Mouse (Mus musculus): Measurements from ENCODE around the gene 2210016L21Rik. TPM values are rescaled to one million over a fixed set of nuclear protein-coding genes. Genes with fewer than 3 reads are reported as not detected.
A peak's percentile ranks its signal among the peaks of the same experiment; 100 is the strongest.

The 2210016L21Rik gene
- total and polyA plus RNA-seq, 3 experiments: 10.2 to 31.7 (median 25.3) TPM

- no peaks in the 10 kb centered on the region for H3K79me2 ChIP-seq (replicated peaks; ENCODE audit: control insufficient read depth, insufficient read depth, low read length)
- no peak overlapping the region for H3K27ac ChIP-seq
- H3K27me3 ChIP-seq (ENCODE audit: control insufficient read depth, insufficient read depth, low read length): no peaks in the 10 kb centered on the region
- TF ChIP-seq POLR2A (IDR thresholded peaks at IDR 0.05; ENCODE audit: insufficient read depth, low read depth, low read length) (no peak), CTCF (IDR thresholded peaks at IDR 0.05) (no peak), EP300 (IDR thresholded peaks at IDR 0.05; ENCODE audit: insufficient read depth, low read depth, low read length) (no peak)
- WGBS: 17% methylated on average over 6 of the region's 6 CpGs
- no peak overlapping the region for H3K4me3 ChIP-seq
- H3K36me3 ChIP-seq (ENCODE audit: control insufficient read depth, insufficient read depth, low read length): no peaks in the 10 kb centered on the region
- no peaks in the 10 kb centered on the region for H3K4me1 ChIP-seq (ENCODE audit: control insufficient read depth, insufficient read depth, low read length)
- DNase-seq: peak; percentile 42
- no peak overlapping the region for H3K9ac ChIP-seq (ENCODE audit: low read depth, low read length)
- intact Hi-C loops (cut with DNase I): no loop called here
Observed at GRCm38 (mm10) chr5:114948891-114949290, 6.9 kb downstream of the 2210016L21Rik start.

DNA sequence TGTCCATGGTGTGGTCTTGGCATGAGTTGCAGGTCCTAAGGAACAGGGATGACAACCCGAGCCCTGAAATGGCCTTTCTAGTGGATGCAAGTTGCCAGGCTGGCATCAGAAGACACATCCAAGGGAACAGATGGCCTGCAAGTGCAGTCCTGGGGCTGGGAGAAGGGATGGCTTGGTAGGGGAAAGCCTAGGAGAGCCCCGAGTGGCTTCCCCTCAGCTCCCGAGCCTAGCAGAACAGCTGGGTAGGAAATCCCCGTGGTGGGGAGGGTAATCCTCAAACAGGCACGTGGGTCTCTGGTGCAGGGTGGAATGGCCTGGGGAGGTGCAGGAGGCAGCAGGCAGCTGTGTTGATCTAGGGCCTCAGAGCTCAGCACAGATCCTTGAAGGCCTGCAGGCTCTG lies 7.4 kb downstream of the 2210016L21Rik start:
- H3K79me2 ChIP-seq (replicated peaks; ENCODE audit: control insufficient read depth, insufficient read depth, low read length): no peaks in the 10 kb centered on the region
- intact Hi-C loops (cut with DNase I): no loop called here
- H3K27ac ChIP-seq: no peak overlapping the region
- H3K9ac ChIP-seq (ENCODE audit: low read depth, low read length): no peak overlapping the region
- no peak for DNase-seq
- TF ChIP-seq EP300 (IDR thresholded peaks at IDR 0.05; ENCODE audit: insufficient read depth, low read depth, low read length): no peak
- TF ChIP-seq CTCF (IDR thresholded peaks at IDR 0.05): no peak
- TF ChIP-seq POLR2A (IDR thresholded peaks at IDR 0.05; ENCODE audit: insufficient read depth, low read depth, low read length): no peak
- H3K4me1 ChIP-seq (ENCODE audit: control insufficient read depth, insufficient read depth, low read length): no peaks in the 10 kb centered on the region
- no peaks in the 10 kb centered on the region for H3K27me3 ChIP-seq (ENCODE audit: control insufficient read depth, insufficient read depth, low read length)
- 32% methylated on average over 5 of the region's 5 CpGs for WGBS
- H3K36me3 ChIP-seq (ENCODE audit: control insufficient read depth, insufficient read depth, low read length): no peaks in the 10 kb centered on the region
- no peak overlapping the region for H3K4me3 ChIP-seq

DNA sequence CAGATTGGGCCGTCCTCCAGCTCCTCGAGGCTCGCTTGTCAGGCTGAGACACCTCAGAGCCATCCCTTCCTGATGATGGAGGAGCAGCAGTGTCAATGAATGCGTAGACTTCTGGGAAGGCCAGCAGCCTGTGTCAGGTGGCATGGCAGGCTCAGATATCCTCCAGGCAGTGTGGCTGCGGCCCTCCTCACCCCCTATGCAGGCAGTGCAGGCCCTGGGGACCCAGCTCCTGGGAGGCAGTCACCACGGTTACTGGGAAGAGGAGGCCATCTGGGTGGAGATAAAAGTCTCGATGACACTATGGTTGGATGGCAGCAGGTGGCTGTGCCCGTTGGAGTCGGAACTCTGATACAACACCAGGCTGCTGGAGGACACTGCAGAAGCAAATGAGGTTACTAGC lies 7.9 kb downstream of the 2210016L21Rik start:
- Histone ChIP-seq H3K36me3 (ENCODE audit: control insufficient read depth, insufficient read depth, low read length) (no peaks in the 10 kb centered on the region), H3K4me3 (no peak overlapping the region), H3K9ac (ENCODE audit: low read depth, low read length) (no peak overlapping the region), H3K4me1 (ENCODE audit: control insufficient read depth, insufficient read depth, low read length) (no peaks in the 10 kb centered on the region), H3K27me3 (ENCODE audit: control insufficient read depth, insufficient read depth, low read length) (no peaks in the 10 kb centered on the region), H3K27ac (no peak overlapping the region), H3K79me2 (replicated peaks; ENCODE audit: control insufficient read depth, insufficient read depth, low read length) (no peaks in the 10 kb centered on the region)
- DNase-seq: no peak
- WGBS: 88% methylated on average over 9 of the region's 9 CpGs
- intact Hi-C loops (cut with DNase I): no loop called here
- TF ChIP-seq POLR2A (IDR thresholded peaks at IDR 0.05; ENCODE audit: insufficient read depth, low read depth, low read length): no peak
- no peak for TF ChIP-seq EP300 (IDR thresholded peaks at IDR 0.05; ENCODE audit: insufficient read depth, low read depth, low read length)
- TF ChIP-seq CTCF (IDR thresholded peaks at IDR 0.05): no peak

DNA sequence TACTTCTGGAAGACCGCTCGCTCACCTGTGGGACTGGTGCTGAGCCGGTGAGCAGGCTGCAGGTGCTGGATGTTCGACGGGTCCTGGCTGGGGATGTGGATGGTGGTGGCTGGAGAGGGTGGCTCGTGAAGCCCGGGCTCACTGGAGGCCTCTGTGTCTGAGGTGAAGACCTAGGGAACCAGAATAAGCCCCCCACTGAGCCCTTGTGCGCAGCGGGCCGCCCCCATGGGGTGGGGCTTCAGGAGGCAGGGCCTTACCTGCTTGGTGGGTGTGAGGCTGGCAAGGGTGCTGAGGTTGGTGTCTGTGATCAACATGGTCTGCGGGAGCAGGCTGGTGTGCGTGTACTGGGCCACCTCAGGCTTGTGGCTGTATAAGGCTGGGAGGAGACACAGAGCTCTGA lies 8.7 kb downstream of the 2210016L21Rik start:
- TF ChIP-seq POLR2A (IDR thresholded peaks at IDR 0.05; ENCODE audit: insufficient read depth, low read depth, low read length): no peak
- no peak for TF ChIP-seq EP300 (IDR thresholded peaks at IDR 0.05; ENCODE audit: insufficient read depth, low read depth, low read length)
- TF ChIP-seq CTCF (IDR thresholded peaks at IDR 0.05): no peak
- Histone ChIP-seq H3K27ac (no peak overlapping the region), H3K4me3 (no peak overlapping the region)

GRCm38 (mm10) chr5:114951279-114951880 lies 9.4 kb downstream of the 2210016L21Rik start:
- no peaks in the 10 kb centered on the region for H3K36me3 ChIP-seq (ENCODE audit: control insufficient read depth, insufficient read depth, low read length)
- no peak for TF ChIP-seq POLR2A (IDR thresholded peaks at IDR 0.05; ENCODE audit: insufficient read depth, low read depth, low read length)
- TF ChIP-seq EP300 (IDR thresholded peaks at IDR 0.05; ENCODE audit: insufficient read depth, low read depth, low read length): no peak
- no peak for TF ChIP-seq CTCF (IDR thresholded peaks at IDR 0.05)
- intact Hi-C loops (cut with DNase I): no loop called here
- H3K27ac ChIP-seq: no peak overlapping the region
- H3K4me1 ChIP-seq (ENCODE audit: control insufficient read depth, insufficient read depth, low read length): no peaks in the 10 kb centered on the region
- H3K79me2 ChIP-seq (replicated peaks; ENCODE audit: control insufficient read depth, insufficient read depth, low read length): no peaks in the 10 kb centered on the region
- H3K27me3 ChIP-seq (ENCODE audit: control insufficient read depth, insufficient read depth, low read length): no peaks in the 10 kb centered on the region
- WGBS: 71% methylated on average over 21 of the region's 21 CpGs
- H3K4me3 ChIP-seq: no peak overlapping the region
- H3K9ac ChIP-seq (ENCODE audit: low read depth, low read length): no peak overlapping the region
- DNase-seq: no peak

More for the DNA sequence above, 8.7 kb downstream of the 2210016L21Rik start:
- Histone ChIP-seq H3K79me2 (replicated peaks; ENCODE audit: control insufficient read depth, insufficient read depth, low read length) (no peaks in the 10 kb centered on the region), H3K9ac (ENCODE audit: low read depth, low read length) (no peak overlapping the region), H3K36me3 (ENCODE audit: control insufficient read depth, insufficient read depth, low read length) (no peaks in the 10 kb centered on the region), H3K27me3 (ENCODE audit: control insufficient read depth, insufficient read depth, low read length) (no peaks in the 10 kb centered on the region), H3K4me1 (ENCODE audit: control insufficient read depth, insufficient read depth, low read length) (no peaks in the 10 kb centered on the region)
- WGBS: 70% methylated on average over 12 of the region's 12 CpGs
- intact Hi-C loops (cut with DNase I): no loop called here
- DNase-seq: no peak

DNA sequence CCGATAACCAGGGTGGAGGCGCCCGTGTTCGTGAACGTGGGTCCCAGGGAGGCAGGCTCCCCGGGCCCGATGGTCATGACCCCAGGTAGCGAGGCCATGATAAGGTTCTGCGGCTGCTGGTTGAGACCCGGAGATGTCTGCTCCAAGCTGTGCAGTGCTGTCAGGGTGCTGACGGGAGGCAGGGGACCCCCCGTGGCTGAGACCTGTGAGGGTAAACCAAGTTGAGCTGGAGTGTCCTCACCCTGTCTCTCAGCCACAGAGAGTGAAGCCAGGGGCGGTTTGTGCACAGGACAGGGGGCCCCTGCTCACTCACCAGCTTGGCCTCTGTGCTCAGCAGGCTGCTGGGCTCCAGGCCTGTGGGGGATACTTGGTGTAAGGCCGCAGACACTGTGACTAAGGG lies 11.4 kb downstream of the 2210016L21Rik start:
- no peak for DNase-seq
- WGBS: 79% methylated on average over 14 of the region's 14 CpGs
- H3K9ac ChIP-seq (ENCODE audit: low read depth, low read length): no peak overlapping the region
- H3K36me3 ChIP-seq (ENCODE audit: control insufficient read depth, insufficient read depth, low read length): no peaks in the 10 kb centered on the region
- H3K27me3 ChIP-seq (ENCODE audit: control insufficient read depth, insufficient read depth, low read length): no peaks in the 10 kb centered on the region
- intact Hi-C loops (cut with DNase I): no loop called here
- TF ChIP-seq CTCF (IDR thresholded peaks at IDR 0.05) (no peak), POLR2A (IDR thresholded peaks at IDR 0.05; ENCODE audit: insufficient read depth, low read depth, low read length) (no peak), EP300 (IDR thresholded peaks at IDR 0.05; ENCODE audit: insufficient read depth, low read depth, low read length) (no peak)
- H3K4me3 ChIP-seq: no peak overlapping the region
- no peak overlapping the region for H3K27ac ChIP-seq
- H3K4me1 ChIP-seq (ENCODE audit: control insufficient read depth, insufficient read depth, low read length): no peaks in the 10 kb centered on the region
- H3K79me2 ChIP-seq (replicated peaks; ENCODE audit: control insufficient read depth, insufficient read depth, low read length): no peaks in the 10 kb centered on the region

All from heart, adult 2 months (tissue).